Mouse (Mus musculus) midbrain, embryonic 11.5 days (tissue): Measurements from ENCODE around the gene Nxph2. TPM values are rescaled to one million over a fixed set of nuclear protein-coding genes. Genes with fewer than 3 reads are reported as not detected.
"Not testable (repeated sequence)": the region's sequence is repeated elsewhere in the genome, so short reads cannot be mapped to it uniquely, and the experiment has no call there.

Experiments used
- ATAC-seq: fragments of 200-750 bp; cut with Nextera tagmentation; 2 replicates; pipeline ENCODE4 v1.8.0; 2017; ENCODE audit warnings: moderate TSS enrichment, moderate library complexity; ENCODE audit not compliant: low FRiP score
- DNase-seq: peaks from one replicate; pipeline ENCODE4 v3.0.0; 2015; ENCODE audit warnings: low spot score; ENCODE audit errors: missing footprints
- H3K27ac ChIP-seq: fragments of 300-500 bp; sonication (generic); 2 replicates; pipeline ENCODE4 v1.5.1; 2014; ENCODE audit warnings: low read depth, low read length
- H3K27me3 ChIP-seq: fragments of 300-500 bp; sonication (generic); 2 replicates; pipeline ENCODE4 v1.6.1; 2014; ENCODE audit warnings: mild to moderate bottlenecking, low read length, moderate library complexity, mixed read lengths; ENCODE audit not compliant: control insufficient read depth, insufficient read depth
- H3K36me3 ChIP-seq: fragments of 300-500 bp; sonication (generic); 2 replicates; pipeline ENCODE4 v1.6.1; 2014; ENCODE audit warnings: mild to moderate bottlenecking, low read length, moderate library complexity, mixed read lengths; ENCODE audit not compliant: control insufficient read depth, insufficient read depth
- H3K4me1 ChIP-seq: fragments of 300-500 bp; sonication (generic); 2 replicates; pipeline ENCODE4 v1.6.1; 2014; ENCODE audit warnings: low read length; ENCODE audit not compliant: control insufficient read depth, insufficient read depth
- H3K4me2 ChIP-seq: fragments of 300-500 bp; sonication (generic); 2 replicates; pipeline ENCODE4 v1.6.1; 2014; ENCODE audit warnings: mild to moderate bottlenecking, moderate library complexity
- H3K4me3 ChIP-seq: fragments of 300-500 bp; sonication (generic); 2 replicates; pipeline ENCODE4 v1.5.1; 2014; ENCODE audit warnings: low read depth, low read length
- H3K9ac ChIP-seq: fragments of 300-500 bp; sonication (generic); 2 replicates; pipeline ENCODE4 v1.6.1; 2014; ENCODE audit warnings: low read length
- H3K9me3 ChIP-seq: fragments of 300-500 bp; sonication (generic); 2 replicates; pipeline ENCODE4 v1.6.1; 2016; ENCODE audit warnings: low read length; ENCODE audit not compliant: control insufficient read depth
- WGBS: fragments of 180-500 bp; shearing (Covaris S2); extraction: QIAGEN DNeasy Blood & Tissue Kit; methylation state at CpG from one replicate; pipeline ENCODE4 v1.1.7; 2014; 5-methylcytosine and 5-hydroxymethylcytosine counted together
- polyA plus RNA-seq: library from polyadenylated mRNA; unstranded; fragments of >200 nt; fragmentation: Nextera tagmentation; extraction: Ambion mirVana; gene quantifications from 2 replicates; pipeline ENCODE4 v1.2.1, GENCODE M21; 2014

Nxph2 gene
- polyA plus RNA-seq = 0.08 and 0.15 TPM in 2 replicates

DNA sequence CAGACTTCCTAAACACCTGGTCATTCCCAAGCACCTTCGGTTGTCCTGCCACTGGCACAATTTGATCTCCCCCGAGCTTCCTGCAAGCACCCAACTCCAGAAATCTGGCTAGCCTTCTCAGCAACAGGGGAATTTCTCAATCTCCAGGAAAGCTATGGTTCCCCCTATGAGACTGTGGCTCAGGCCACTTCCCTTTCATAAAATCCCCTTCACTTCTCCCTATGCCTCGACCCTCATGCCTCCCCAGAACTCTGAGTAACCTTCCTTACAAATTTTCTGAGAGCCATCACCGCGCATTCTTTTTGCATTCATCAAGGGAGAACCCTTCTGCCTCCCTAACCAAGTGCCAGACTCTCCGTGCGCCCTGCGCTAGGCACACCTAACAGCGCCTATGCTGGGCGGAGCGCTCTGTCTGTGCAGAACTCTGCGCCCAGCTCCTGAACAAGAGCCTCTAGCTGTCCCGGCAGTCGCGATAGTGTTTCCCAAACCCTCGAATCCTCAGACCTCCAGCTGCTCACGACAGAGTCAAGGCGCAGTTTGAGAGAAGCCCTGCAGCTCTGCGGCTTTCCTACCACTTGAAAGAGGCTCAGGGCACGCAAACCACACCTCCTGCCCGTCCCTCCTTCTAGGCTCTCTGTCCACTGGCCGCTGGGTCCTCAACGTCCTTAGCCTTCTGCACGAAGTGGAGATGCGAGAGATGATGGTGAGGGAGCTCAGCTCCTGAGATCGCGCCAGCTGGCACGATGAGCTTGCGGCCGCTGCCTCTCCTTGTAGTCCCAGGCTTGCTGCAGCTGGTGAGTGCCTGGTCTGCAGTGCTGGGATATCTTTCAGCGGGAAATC, at the start of gene Nxph2:
Gene Nxph2, plus strand, starts transcription at position 501 of the 840 bp plus-strand sequence.
- 3% methylated on average over 31 of the region's 31 CpGs for WGBS
- peak; percentile 80 for ATAC-seq
- H3K9me3 ChIP-seq = no peaks in the 10 kb centered on the region
- H3K36me3 ChIP-seq = no peaks in the 10 kb centered on the region
- no peaks in the 10 kb centered on the region for H3K4me1 ChIP-seq
- H3K9ac ChIP-seq = peak within 1 kb of the TSS; percentile 58
- peak within 1 kb of the TSS; percentile 77 for H3K4me2 ChIP-seq
- peak within 1 kb of the TSS; percentile 34 for H3K4me3 ChIP-seq
- H3K27me3 ChIP-seq = no peaks in the 10 kb centered on the region; the same call in 1 of the 2 replicates
- H3K27ac ChIP-seq = no peak within 1 kb of the TSS
- DNase-seq = peak; percentile 92

DNA sequence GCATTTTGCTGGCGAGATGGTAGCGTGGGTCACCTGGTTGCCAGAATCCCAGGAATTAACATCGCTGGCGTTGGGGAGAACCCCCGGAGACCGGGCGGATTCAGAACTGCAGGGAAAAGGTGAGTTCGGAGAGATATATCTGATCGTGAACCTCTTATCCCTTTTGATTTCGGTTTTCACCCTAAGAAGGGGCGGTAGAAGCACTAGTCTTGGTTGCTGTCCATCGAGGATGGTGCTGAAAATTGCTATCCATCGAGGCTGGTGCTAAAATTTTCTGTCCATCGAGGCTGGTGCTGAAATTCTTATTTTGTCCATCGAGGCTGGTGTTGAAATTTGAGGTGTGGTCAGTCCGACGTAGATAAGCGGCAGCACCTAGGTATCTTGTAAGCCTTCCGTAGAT, 30.1 kb upstream of the Nxph2 start:
- ATAC-seq, H3K36me3 ChIP-seq, H3K9ac ChIP-seq, H3K4me3 ChIP-seq, H3K4me1 ChIP-seq, H3K27ac ChIP-seq, H3K27me3 ChIP-seq, DNase-seq, H3K4me2 ChIP-seq, H3K9me3 ChIP-seq: not testable (repeated sequence)
- 51% methylated on average over 19 of the region's 19 CpGs for WGBS

DNA sequence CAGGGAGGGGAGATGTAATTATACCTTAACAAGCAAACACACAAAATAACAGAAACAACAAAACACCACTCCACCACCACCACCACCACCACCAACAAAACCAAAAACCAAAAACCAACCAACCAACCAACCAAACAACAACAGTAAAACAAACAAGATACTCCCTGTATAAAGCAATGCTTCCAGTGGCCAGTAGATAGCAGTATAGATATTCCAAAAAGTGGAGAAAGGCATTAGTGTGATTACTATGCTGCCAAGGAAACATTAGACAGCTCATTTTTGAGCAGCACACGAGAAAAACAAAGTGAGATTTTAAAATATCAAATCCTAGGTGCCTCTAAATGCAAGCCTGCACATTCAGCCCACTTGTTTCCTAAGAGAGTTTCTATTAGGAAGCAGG, 6.2 kb upstream of the Nxph2 start:
- DNase-seq (no peak), ATAC-seq (no peak)
- Histone ChIP-seq H3K9ac (no peak overlapping the region), H3K27ac (no peak overlapping the region), H3K4me2 (no peak overlapping the region), H3K4me1 (no peaks in the 10 kb centered on the region), H3K27me3 (no peaks in the 10 kb centered on the region), H3K4me3 (no peak overlapping the region), H3K9me3 (no peaks in the 10 kb centered on the region), H3K36me3 (no peaks in the 10 kb centered on the region)
- 19% methylated on average over 1 of the region's 1 CpGs for WGBS

Other genes starting within 250 kb of the Nxph2 start
- gene Mastl, start 165.2 kb upstream of the Nxph2 start, polyA plus RNA-seq = 11.7 and 14.3 TPM in 2 replicates
- gene Yme1l1, start 164.9 kb upstream of the Nxph2 start, polyA plus RNA-seq = 87.5 and 98.9 TPM in 2 replicates
- not detected in 2 replicates for gene 4931423N10Rik, start 113.8 kb upstream of the Nxph2 start, polyA plus RNA-seq